Mouse (Mus musculus): ENCODE measurements at regions not wholly inside any gene's neighbourhood (a gene's known extent, or its start where the extent isn't known, plus 50 kb on each side); places are given as distances from the start of the nearest gene placed in this dataset.

DNA sequence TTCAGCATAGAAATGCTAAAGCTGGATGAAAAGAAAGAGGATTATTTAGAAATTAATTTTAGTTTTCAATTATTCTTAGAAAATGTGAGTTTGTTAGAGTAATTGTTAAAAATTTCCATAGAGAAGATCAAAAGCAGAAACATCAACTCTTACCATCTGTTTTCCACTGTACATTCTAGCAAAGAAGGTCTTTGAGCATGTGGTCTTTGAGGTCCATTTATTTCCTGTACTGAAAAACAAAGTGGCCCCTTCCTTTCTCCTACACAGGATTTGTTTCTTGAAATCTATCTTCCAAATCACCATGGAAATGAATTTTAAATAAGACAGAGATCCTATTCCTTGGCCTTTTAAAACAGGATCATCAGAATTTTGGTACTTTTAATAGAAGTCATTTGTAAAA, 780.3 kb upstream of the Nudt12 start:
- H3K36me3 ChIP-seq = no peaks in the 10 kb centered on the region
- no peaks in the 10 kb centered on the region for H3K9me3 ChIP-seq
- no peak overlapping the region for H3K9ac ChIP-seq
- H3K4me1 ChIP-seq (replicated peaks) = no peaks in the 10 kb centered on the region
- no peak for ATAC-seq (ENCODE audit: low read depth)
- no peak overlapping the region for H3K4me2 ChIP-seq
- no peaks in the 10 kb centered on the region for H3K27me3 ChIP-seq
- no peak overlapping the region for H3K27ac ChIP-seq (replicated peaks)
- H3K4me3 ChIP-seq = no peak overlapping the region

DNA sequence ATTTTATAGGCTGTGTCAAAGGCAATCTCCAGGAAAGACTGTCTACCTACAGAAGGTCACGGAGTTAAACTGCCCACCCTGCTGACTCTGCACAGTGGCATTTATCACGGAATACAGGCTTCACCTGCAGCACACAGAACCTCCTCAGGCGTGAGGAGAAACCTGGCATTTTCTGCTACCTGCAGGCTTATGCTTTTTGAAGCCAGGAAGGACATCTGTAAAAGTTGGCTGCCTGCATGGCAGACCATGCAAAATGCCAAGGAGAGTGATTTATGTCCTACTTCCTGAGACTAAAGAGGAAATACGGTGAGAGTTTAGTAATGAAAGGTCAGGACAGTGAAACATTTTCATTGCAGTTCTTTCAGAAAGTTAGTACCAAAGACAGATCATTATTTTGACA, 779.6 kb upstream of the Nudt12 start:
- ATAC-seq (ENCODE audit: low read depth) = no peak
- Histone ChIP-seq H3K27ac (replicated peaks) (no peak overlapping the region), H3K27me3 (no peaks in the 10 kb centered on the region), H3K9me3 (no peaks in the 10 kb centered on the region), H3K4me2 (no peak overlapping the region), H3K4me1 (replicated peaks) (no peaks in the 10 kb centered on the region), H3K9ac (no peak overlapping the region), H3K4me3 (no peak overlapping the region), H3K36me3 (no peaks in the 10 kb centered on the region)
- WGBS = 61% methylated on average over 4 of the region's 4 CpGs

DNA sequence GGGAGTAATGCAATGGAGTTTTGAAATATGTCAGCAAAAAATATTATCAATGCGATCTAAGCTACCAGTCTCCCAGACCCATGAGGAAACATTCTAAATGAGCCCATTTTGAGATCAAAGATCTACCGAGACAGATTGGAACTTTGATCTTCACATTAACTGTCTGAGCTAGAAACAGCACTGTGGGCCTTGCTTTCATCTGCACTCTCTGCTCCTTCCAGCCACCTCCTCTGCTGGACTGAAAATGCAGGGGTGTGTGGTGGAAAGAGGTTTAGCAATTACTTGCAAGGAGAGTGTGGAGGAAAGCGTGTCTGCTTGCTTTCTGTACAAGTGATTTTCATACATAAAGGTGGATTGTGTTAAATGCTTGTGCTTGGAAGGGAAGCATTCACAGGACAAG, 760.9 kb upstream of the Nudt12 start:
- Histone ChIP-seq H3K4me1 (replicated peaks) (no peaks in the 10 kb centered on the region), H3K4me3 (no peak overlapping the region), H3K27me3 (no peaks in the 10 kb centered on the region), H3K9ac (no peak overlapping the region), H3K36me3 (no peaks in the 10 kb centered on the region), H3K27ac (replicated peaks) (no peak overlapping the region), H3K4me2 (no peak overlapping the region), H3K9me3 (no peaks in the 10 kb centered on the region)
- WGBS = 64% methylated on average over 3 of the region's 3 CpGs
- no peak for ATAC-seq (ENCODE audit: low read depth)

DNA sequence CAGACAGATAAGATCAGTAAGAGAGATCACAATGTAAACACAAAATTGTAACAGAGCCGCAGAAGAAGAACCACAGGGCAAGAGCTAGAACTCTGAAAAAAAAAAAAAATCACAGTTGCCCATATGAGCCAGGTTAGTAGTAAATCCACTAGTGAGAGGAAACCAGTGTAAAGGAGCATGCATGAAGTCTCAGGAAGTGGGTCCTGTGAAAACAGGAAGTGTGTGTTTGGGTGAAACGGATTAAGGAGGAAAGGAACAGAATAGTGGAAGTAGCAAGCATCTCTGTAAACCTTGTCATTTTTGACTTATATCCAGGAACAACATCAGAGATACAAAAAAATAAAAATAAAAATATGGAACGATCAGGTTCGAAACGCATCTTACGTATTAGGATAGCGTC, 753.4 kb upstream of the Nudt12 start:
- Histone ChIP-seq H3K36me3 (no peaks in the 10 kb centered on the region), H3K4me2 (no peak overlapping the region), H3K27me3 (no peaks in the 10 kb centered on the region), H3K9me3 (no peaks in the 10 kb centered on the region), H3K9ac (no peak overlapping the region), H3K4me3 (no peak overlapping the region), H3K4me1 (replicated peaks) (no peaks in the 10 kb centered on the region), H3K27ac (replicated peaks) (no peak overlapping the region)
- 93% methylated on average over 7 of the region's 7 CpGs for WGBS
- no peak for ATAC-seq (ENCODE audit: low read depth)

DNA sequence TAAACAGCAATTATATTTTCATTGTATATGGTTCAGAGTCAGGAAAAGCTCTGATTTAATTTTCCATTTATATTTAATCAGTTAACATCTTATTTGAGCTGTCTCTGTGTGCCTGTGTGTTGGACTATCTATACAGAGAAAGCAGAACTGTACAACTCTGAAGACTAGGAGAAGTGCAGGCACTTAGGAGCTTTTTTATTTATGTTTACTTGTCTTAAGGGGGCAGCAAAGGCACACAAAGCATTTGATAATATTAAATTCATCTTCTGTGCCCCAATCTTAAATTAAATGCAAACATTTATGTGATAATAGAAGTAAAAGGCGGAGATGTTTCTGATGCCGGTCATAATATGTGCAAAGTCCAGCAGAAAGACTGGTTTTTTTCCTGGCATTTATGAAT, 751.3 kb upstream of the Nudt12 start:
- Histone ChIP-seq H3K27me3 (no peaks in the 10 kb centered on the region), H3K36me3 (no peaks in the 10 kb centered on the region), H3K4me2 (no peak overlapping the region), H3K4me1 (replicated peaks) (no peaks in the 10 kb centered on the region), H3K27ac (replicated peaks) (no peak overlapping the region), H3K9ac (no peak overlapping the region), H3K4me3 (no peak overlapping the region), H3K9me3 (no peaks in the 10 kb centered on the region)
- no peak for ATAC-seq (ENCODE audit: low read depth)
- 62% methylated on average over 2 of the region's 2 CpGs for WGBS

DNA sequence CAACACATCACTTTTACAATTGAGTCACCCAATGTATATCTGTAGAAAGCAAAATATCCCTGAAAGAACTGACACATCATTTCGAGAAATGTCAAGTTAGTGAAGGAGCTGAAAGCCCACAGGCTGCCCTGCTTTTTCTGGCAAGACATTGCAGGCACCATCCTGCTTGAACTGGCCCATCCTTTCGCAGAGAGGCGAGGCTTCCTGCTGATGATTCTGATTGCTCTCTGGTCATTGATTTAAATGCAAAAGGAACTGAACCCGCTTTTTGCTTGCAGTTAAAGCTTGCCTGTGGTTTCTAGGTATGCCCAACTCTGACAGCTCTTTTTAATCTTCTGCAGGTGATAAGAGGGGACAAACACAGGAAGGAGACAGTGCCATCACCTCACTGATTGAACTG, 748.9 kb upstream of the Nudt12 start:
- H3K9me3 ChIP-seq = no peaks in the 10 kb centered on the region
- H3K4me1 ChIP-seq (replicated peaks) = no peaks in the 10 kb centered on the region
- no peak overlapping the region for H3K27ac ChIP-seq (replicated peaks)
- WGBS = 27% methylated on average over 4 of the region's 4 CpGs
- H3K4me2 ChIP-seq = no peak overlapping the region
- no peak overlapping the region for H3K9ac ChIP-seq
- ATAC-seq (ENCODE audit: low read depth) = no peak
- H3K4me3 ChIP-seq = no peak overlapping the region
- no peaks in the 10 kb centered on the region for H3K36me3 ChIP-seq
- H3K27me3 ChIP-seq = no peaks in the 10 kb centered on the region

DNA sequence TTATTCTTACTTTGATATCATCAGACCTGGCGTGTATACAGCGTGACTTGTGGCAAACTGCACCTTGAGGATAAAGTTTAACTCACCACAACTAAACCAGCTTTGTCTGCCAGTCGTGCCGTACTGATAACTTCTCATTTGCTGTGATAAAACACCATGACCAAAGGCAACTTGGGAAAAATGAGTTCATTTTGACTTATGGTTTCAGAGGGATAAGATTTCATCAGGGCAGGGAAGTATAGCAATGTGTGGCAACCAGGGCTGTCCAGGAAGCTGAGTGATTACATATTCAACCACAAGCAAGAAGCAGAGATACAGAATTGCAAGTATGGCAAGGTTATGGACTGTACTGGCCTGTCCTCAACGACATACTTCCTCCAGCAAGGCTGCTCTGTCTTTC, 747.7 kb upstream of the Nudt12 start:
- Histone ChIP-seq H3K4me2 (no peak overlapping the region), H3K27ac (replicated peaks) (no peak overlapping the region), H3K4me3 (no peak overlapping the region), H3K4me1 (replicated peaks) (no peaks in the 10 kb centered on the region), H3K36me3 (no peaks in the 10 kb centered on the region), H3K27me3 (no peaks in the 10 kb centered on the region), H3K9ac (no peak overlapping the region), H3K9me3 (no peaks in the 10 kb centered on the region)
- WGBS = 78% methylated on average over 5 of the region's 5 CpGs
- ATAC-seq (ENCODE audit: low read depth) = no peak

DNA sequence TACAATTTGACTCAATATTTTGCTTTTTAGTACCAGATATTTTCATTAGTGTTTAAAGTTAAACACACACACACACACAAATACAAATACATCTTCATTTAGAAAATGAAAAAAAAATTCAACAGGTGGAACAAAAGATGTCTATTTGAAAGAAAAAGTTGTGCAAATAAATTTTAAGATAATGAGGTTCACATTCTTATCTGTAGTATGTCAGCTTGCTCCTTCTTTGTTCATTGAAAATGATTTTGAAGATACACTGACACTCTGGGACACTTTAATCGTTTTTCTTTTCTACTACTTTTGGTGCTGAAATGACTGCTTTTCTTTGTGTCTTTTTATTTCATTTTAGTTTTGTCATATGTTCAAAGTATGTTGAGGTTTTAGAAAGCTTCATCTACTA, 732.9 kb upstream of the Nudt12 start:
- Histone ChIP-seq H3K27ac (replicated peaks) (no peak overlapping the region), H3K27me3 (no peaks in the 10 kb centered on the region), H3K36me3 (no peaks in the 10 kb centered on the region), H3K4me1 (replicated peaks) (no peaks in the 10 kb centered on the region), H3K9me3 (no peaks in the 10 kb centered on the region), H3K4me2 (no peak overlapping the region), H3K4me3 (no peak overlapping the region), H3K9ac (no peak overlapping the region)
- WGBS = 79% methylated on average over 1 of the region's 1 CpGs
- no peak for ATAC-seq (ENCODE audit: low read depth)
